Mouse (Mus musculus) CH12.LX (cell line): ENCODE results near the gene Inafm2. TPM values are rescaled to one million over a fixed set of nuclear protein-coding genes. Genes with fewer than 3 reads are reported as not detected.

Experiments used
- DNase-seq: peaks from one replicate; pipeline ENCODE4 v3.0.0-alpha.2; 2013; ENCODE audit errors: extremely low read depth
- H3K27ac ChIP-seq: 2 replicates; pipeline ENCODE4 v1.5.1; 2012; ENCODE audit warnings: low read depth, mild to moderate bottlenecking, control low read depth, moderate library complexity; ENCODE audit not compliant: insufficient read depth
- H3K27me3 ChIP-seq: replicated peaks from 2 replicates; pipeline ENCODE3; 2012; ENCODE audit warnings: inconsistent platforms
- H3K36me3 ChIP-seq, 2 experiments: replicated peaks in 1 of 2; 2 replicates each; pipeline versions ENCODE3 to v1.6.1; 2012; ENCODE audit warnings: inconsistent platforms in 1 of 2, low read length in 1 of 2, mild to moderate bottlenecking in 1 of 2, mixed read lengths in 1 of 2, moderate library complexity in 1 of 2; ENCODE audit not compliant: control insufficient read depth in 1 of 2, insufficient read depth in 1 of 2
- H3K4me1 ChIP-seq, 2 experiments: 2 replicates each; pipeline ENCODE4 v1.6.1; 2012; ENCODE audit warnings: inconsistent platforms in 1 of 2, moderate library complexity in 1 of 2; ENCODE audit not compliant: insufficient read depth in 2 of 2, control insufficient read depth in 1 of 2
- H3K4me2 ChIP-seq: 2 replicates; pipeline ENCODE4 v1.6.1; 2012; ENCODE audit warnings: low read depth, mild to moderate bottlenecking, control low read depth; ENCODE audit not compliant: poor library complexity, insufficient read depth, severe bottlenecking
- H3K4me3 ChIP-seq, 3 experiments: fragments of 150-350 bp in 1 of 3; sonication (generic) in 1 of 3; replicated peaks in 1 of 3; 2 replicates each; pipeline versions ENCODE3 to v1.5.1; 2011 to 2012; ENCODE audit warnings: low read depth in 2 of 3, low read length in 2 of 3, mild to moderate bottlenecking in 2 of 3, moderate library complexity in 2 of 3, control low read depth in 1 of 3, improper control_type of control experiment in 1 of 3, inconsistent platforms in 1 of 3, mixed read lengths in 1 of 3; ENCODE audit not compliant: poor library complexity in 1 of 3
- H3K79me2 ChIP-seq: replicated peaks from 2 replicates; pipeline ENCODE4 v1.6.1; 2012; ENCODE audit warnings: mild to moderate bottlenecking, moderate library complexity; ENCODE audit not compliant: control insufficient read depth, poor library complexity, insufficient read depth, severe bottlenecking; ENCODE audit errors: extremely low read depth
- H3K9ac ChIP-seq: 2 replicates; pipeline ENCODE4 v1.6.1; 2012; ENCODE audit warnings: low read depth, mild to moderate bottlenecking, control low read depth, moderate library complexity; ENCODE audit not compliant: insufficient read depth
- H3K9me3 ChIP-seq: replicated peaks from 2 replicates; pipeline ENCODE3; 2012; ENCODE audit warnings: low read length, inconsistent platforms, mixed read lengths
- BHLHE40 ChIP-seq: IDR thresholded peaks from 2 replicates; pipeline ENCODE4 v1.6.1; 2011; ENCODE audit warnings: mild to moderate bottlenecking, low read depth, low read length, improper control_type of control experiment
- CHD2 ChIP-seq: IDR thresholded peaks from 2 replicates; pipeline ENCODE4 v1.6.1; 2011; ENCODE audit warnings: low read length, improper control_type of control experiment
- ELF1 ChIP-seq: IDR thresholded peaks from 2 replicates; pipeline ENCODE4 v1.6.1; 2014; ENCODE audit warnings: low read depth, mild to moderate bottlenecking, inconsistent platforms, low read length, improper control_type of control experiment
- EP300 ChIP-seq: IDR thresholded peaks from 2 replicates; pipeline ENCODE4 v1.6.1; 2011; ENCODE audit warnings: low read length, improper control_type of control experiment
- GABPA ChIP-seq: IDR thresholded peaks from 2 replicates; pipeline ENCODE4 v1.6.1; 2012; ENCODE audit warnings: low read depth, low read length, improper control_type of control experiment, inconsistent platforms; ENCODE audit not compliant: insufficient replicate concordance
- JUN ChIP-seq: IDR thresholded peaks from 2 replicates; pipeline ENCODE4 v1.6.1; 2011; ENCODE audit warnings: low read depth, mild to moderate bottlenecking, low read length, improper control_type of control experiment, moderate library complexity; ENCODE audit not compliant: insufficient read depth
- JUND ChIP-seq: conservative IDR thresholded peaks from 2 replicates; pipeline ENCODE4 v1.6.1; 2011; ENCODE audit warnings: low read depth, low read length, improper control_type of control experiment
- KAT2A ChIP-seq: IDR thresholded peaks from 2 replicates; pipeline ENCODE4 v1.6.1; 2012; ENCODE audit warnings: low read length, improper control_type of control experiment, inconsistent platforms; ENCODE audit not compliant: insufficient replicate concordance
- MAFK ChIP-seq: IDR thresholded peaks from 2 replicates; pipeline ENCODE4 v1.6.1; 2011; ENCODE audit warnings: low read length, improper control_type of control experiment; ENCODE audit not compliant: insufficient replicate concordance
- MXI1 ChIP-seq: IDR thresholded peaks from 2 replicates; pipeline ENCODE4 v1.6.1; 2011; ENCODE audit warnings: mild to moderate bottlenecking, low read depth, low read length, improper control_type of control experiment
- MYC ChIP-seq: IDR thresholded peaks from 2 replicates; pipeline ENCODE4 v1.6.1; 2011; ENCODE audit warnings: low read depth, mild to moderate bottlenecking, improper control_type of control experiment, low read length
- NELFE ChIP-seq: IDR thresholded peaks from 2 replicates; pipeline ENCODE4 v1.6.1; 2011; ENCODE audit warnings: low read depth, low read length, improper control_type of control experiment
- RAD21 ChIP-seq: IDR thresholded peaks from 2 replicates; pipeline ENCODE4 v1.6.1; 2011; ENCODE audit warnings: low read depth, mild to moderate bottlenecking, low read length, improper control_type of control experiment, moderate library complexity
- TBP ChIP-seq: conservative IDR thresholded peaks from 2 replicates; pipeline ENCODE4 v1.6.1; 2011; ENCODE audit warnings: low read depth, low read length, improper control_type of control experiment
- USF2 ChIP-seq: conservative IDR thresholded peaks from 2 replicates; pipeline ENCODE4 v1.6.1; 2011; ENCODE audit warnings: low read depth, low read length, improper control_type of control experiment
- ZKSCAN1 ChIP-seq: IDR thresholded peaks from 2 replicates; pipeline ENCODE4 v1.6.1; 2012; ENCODE audit warnings: low read depth, inconsistent platforms, low read length, improper control_type of control experiment, borderline replicate concordance
- ZMIZ1 ChIP-seq: IDR thresholded peaks from 2 replicates; pipeline ENCODE4 v1.6.1; 2012; ENCODE audit warnings: low read depth, mild to moderate bottlenecking, inconsistent platforms, low read length, improper control_type of control experiment
- dilution Hi-C: fragments of 300-500 bp; cut with MboI; formaldehyde crosslinking; loops from 2 replicates; pipeline ENCODE4 v1.14.3; 2020; ENCODE audit warnings: low sequenced_read_pairs; ENCODE audit not compliant: extremely low pct_unique_long_range_greater_than_20kb, extremely low pct_ligation_motif_present
- in situ Hi-C: fragments of 300-500 bp; cut with MboI; formaldehyde crosslinking; loops from 3 replicates; pipeline ENCODE4 v1.14.3; 2019; ENCODE audit warnings: low sequenced_read_pairs, low pct_ligation_motif_present, low pct_unique_long_range_greater_than_20kb, mixed read lengths
- polyA plus RNA-seq: library from polyadenylated mRNA; unstranded; fragments of >175 nt; gene quantifications from 2 replicates; pipeline ENCODE4 v1.2.1, GENCODE M21; 2012; ENCODE audit warnings: low read depth; ENCODE audit not compliant: insufficient read length
- total RNA-seq, 2 experiments: library from RNA; depleted of rRNA; stranded (reverse); fragments of 300-350 nt in 1 of 2; fragments of >200 nt in 1 of 2; gene quantifications; 2 replicates each; pipeline ENCODE4 v1.2.3; 2012 to 2014

The Inafm2 gene
- total and polyA plus RNA-seq, 3 experiments = 2.7 to 4.2 (median 3.6) TPM

GRCm38 (mm10) chr2:118775846-118776245 is 30.3 kb downstream of the Inafm2 start:
- dilution Hi-C loops (no loop called here), in situ Hi-C loops (no loop called here)
- Histone ChIP-seq H3K36me3 (no peaks in the 10 kb centered on the region), H3K9ac (no peak overlapping the region), H3K27me3 (peaks cover 55% of the 10 kb centered on the region), H3K4me1 (peaks cover 0 to 13% of the 10 kb centered on the region in 2 experiments; a peak in 2 of 4 replicates), H3K79me2 (no peaks in the 10 kb centered on the region), H3K4me3 (no peak overlapping the region), H3K9me3 (no peaks in the 10 kb centered on the region), H3K27ac (no peak overlapping the region), H3K4me2 (no peak overlapping the region)
- TF ChIP-seq KAT2A (no peak), GABPA (no peak), ZKSCAN1 (no peak), USF2 (no peak), JUND (no peak), ZMIZ1 (no peak), MXI1 (no peak), CHD2 (no peak), BHLHE40 (no peak), RAD21 (no peak), EP300 (no peak), TBP (no peak), JUN (no peak), MYC (no peak), MAFK (no peak)
- no peak for DNase-seq

GRCm38 (mm10) chr2:118776295-118776694 is 30.7 kb downstream of the Inafm2 start:
- no peak for TF ChIP-seq ELF1
- no peak for TF ChIP-seq NELFE
- TF ChIP-seq MXI1 = no peak
- TF ChIP-seq, all 38 proteins: peak for 0
- H3K27me3 ChIP-seq = peaks cover 59% of the 10 kb centered on the region
- dilution Hi-C loops = no loop called here

More at GRCm38 (mm10) chr2:118776295-118776694, 30.7 kb downstream of the Inafm2 start:
- no peaks in the 10 kb centered on the region for H3K36me3 ChIP-seq
- no peak overlapping the region for H3K4me2 ChIP-seq
- DNase-seq = no peak
- in situ Hi-C loops = no loop called here
- H3K4me3 ChIP-seq = no peak overlapping the region
- H3K9ac ChIP-seq = no peak overlapping the region
- peaks cover 0 to 13% of the 10 kb centered on the region in 2 experiments; a peak in 2 of 4 replicates for H3K4me1 ChIP-seq
- no peaks in the 10 kb centered on the region for H3K9me3 ChIP-seq
- H3K27ac ChIP-seq = no peak overlapping the region
- H3K79me2 ChIP-seq = no peaks in the 10 kb centered on the region
